Mouse (Mus musculus) urinary bladder, postnatal 36 days (tissue): ENCODE data around the gene Relch.
"Not testable (repeated sequence)": the region's sequence is repeated elsewhere in the genome, so short reads cannot be mapped to it uniquely, and the experiment has no call there.

ENCODE experiments used
- DNase-seq, 2 experiments: peaks; one replicate each; pipeline ENCODE4 v3.0.0; 2022; ENCODE audit warnings: low spot score in 2 of 2, mixed read lengths in 1 of 2

Relch gene

DNA sequence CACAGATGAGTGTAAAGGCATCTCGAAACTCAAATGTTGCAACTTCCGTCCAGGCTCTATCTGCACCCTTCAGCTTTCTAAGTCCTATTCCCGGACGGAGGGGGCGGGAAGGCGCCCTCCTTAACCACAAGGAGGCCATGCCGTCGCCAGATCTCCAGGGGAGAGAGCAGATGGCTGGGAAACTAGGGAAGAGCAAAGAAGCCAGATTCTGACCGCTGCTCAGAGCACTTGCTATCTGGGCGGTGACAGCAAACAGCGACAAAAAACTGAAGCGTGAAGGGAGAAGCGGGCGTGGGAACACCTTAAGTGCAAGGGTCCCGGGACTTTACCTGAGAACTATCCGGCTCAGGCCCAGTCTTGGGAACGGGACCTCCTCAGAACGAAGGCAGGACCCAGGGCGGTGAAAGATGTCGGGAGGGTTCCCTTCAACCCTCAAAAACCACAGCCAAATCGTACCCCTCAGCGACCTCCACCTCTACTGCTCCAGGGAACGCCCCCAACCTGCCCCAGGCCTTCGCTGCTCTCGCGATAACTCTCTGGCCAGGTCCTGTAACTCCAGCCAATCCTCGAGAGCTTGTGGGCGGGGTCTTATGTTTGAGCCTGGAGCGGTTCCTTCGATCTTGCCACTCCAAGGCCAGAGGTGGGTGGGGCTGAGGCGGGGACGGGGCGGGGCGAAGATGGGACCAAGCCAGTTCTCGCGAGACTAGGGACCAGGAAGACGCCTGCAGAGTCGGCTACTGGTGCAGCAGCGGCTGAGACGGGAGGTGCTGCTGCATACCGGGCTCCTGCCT, at the start of gene Relch, which contains the start of gene Pign:
Gene Relch (plus strand): TSS at position 691 of the 791 bp plus-strand sequence.
Gene Pign (minus strand): TSS at position 507 of the 791 bp plus-strand sequence.
- DNase-seq: peak; percentile 92 to 98

GRCm38 (mm10) chr1:105630481-105630880, 33.2 kb upstream of the Relch start:
- DNase-seq: no peak

GRCm38 (mm10) chr1:105644093-105644492, 19.6 kb upstream of the Relch start:
- DNase-seq: no peak

DNA sequence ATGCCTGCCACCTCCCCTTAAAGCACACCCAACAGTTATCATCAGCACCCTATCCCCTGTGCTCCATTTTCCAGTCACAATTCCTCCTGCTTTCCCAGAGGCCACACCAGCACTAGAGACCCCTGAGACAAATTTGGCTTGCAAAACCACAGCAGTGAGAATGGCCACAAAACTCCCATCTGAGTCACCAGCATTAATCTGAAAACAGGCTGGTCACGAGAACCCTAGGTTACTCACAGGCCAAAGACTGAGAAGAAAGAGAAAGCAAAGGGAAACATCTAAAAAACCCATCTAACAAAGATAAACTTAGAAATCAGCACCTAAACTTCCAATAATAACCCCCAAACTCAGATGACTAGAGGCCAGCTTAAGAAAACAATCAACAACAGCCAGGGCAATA, 13.0 kb upstream of the Relch start:
- DNase-seq: no peak

- DNase-seq: no peak
Measured at GRCm38 (mm10) chr1:105653981-105654380, 9.7 kb upstream of the Relch start.

DNA sequence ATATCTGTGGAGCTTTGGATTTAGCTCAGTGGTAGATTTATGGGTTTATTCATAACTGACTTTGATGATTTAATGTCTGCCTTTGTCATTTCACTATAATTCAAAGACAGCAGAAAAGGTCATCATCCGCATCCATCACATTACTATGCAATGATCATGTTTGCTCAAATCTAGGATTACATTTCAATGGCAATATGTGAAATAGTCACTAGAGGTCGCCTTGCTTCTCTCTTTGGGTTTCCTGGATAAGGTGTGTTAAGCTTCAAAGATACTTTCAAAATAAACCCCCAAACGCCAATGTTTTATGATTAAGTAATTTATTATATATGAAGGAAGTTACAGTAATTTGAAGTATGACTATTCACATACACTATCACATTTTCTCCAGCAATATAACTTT, 3.6 kb upstream of the Relch start:
- no peak for DNase-seq

DNA sequence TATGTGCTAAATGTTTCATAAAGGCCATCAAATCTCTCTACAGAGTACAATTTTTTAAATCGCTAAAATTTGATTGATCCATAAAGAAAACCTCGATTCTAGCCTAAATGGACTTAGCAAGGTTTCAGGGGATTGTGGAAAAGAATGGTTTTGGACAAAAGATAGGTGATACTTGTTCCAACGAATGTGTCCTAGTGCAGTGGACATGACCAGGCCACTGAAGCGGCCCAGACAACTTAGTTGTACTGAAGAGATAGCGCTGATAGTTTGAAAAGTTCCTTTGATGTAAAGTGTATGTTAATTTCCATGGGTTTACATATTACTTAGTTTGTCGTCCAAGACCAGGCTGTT, 866 bp upstream of the Relch start:
- no peak for DNase-seq

GRCm38 (mm10) chr1:105663962-105664812, 526 bp downstream of the Relch start:
- no peak for DNase-seq

- DNase-seq: no peak
Measured at GRCm38 (mm10) chr1:105669700-105670099, 6.0 kb downstream of the Relch start.

DNA sequence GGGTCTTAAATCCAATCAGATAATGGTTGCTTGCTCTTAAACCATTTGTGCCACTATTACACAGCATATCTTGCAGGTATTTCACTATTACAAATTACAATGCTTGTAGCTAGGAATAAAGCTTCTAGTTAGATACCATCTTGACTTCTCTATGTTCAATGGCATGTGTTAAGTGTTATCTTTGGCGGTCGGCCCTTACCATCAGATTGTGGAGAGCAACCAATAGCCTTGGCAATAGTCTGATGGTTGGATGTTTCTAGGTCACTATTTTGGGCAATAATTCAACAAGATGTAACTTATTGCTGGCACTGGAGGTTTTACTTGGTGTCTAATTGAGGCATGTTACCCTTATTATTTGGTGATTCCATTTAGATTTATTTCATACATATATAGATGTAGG, 11.1 kb downstream of the Relch start:
- no peak for DNase-seq

DNA sequence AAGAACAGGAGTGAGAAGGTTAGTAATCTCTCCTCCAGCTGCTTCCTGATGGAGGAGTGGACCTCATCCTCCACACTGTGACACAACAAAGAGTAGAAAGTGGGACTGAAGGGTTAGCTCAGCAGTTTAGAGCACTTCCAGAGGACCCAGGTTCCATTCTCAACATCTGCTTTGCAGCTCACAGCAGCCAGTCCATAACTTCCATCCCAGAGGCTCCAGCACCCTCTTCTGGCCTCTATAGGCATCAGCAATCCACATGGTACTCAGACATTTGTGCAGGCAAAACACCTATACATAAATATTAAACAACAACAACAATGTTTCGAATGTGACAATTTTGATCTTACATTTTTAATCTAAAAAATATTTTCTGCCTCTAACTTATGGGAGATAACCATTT, 16.9 kb downstream of the Relch start:
- DNase-seq: no peak

- DNase-seq: no peak
Measured at GRCm38 (mm10) chr1:105685501-105685900, 21.8 kb downstream of the Relch start.

DNA sequence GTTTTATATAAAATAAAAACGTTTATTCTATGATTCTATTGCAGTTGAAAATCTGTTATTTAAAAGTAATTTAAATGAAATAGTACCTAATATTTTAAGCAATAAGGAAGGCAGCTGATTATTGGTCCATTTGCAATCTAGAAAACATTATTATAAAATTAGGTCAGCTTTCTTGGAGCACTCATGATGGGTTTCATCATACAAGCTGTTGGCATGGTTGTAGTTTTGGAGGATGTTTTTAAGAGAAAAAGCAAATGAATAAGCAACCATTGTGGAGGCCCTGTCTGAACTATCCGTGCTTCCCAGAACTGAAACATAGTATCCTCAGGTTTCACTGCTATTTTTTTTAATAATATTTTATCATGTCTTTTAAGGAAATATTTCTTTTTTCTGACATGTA, 31.9 kb downstream of the Relch start:
- no peak for DNase-seq

GRCm38 (mm10) chr1:105700984-105701530, 37.4 kb downstream of the Relch start:
- DNase-seq: no peak

GRCm38 (mm10) chr1:105709415-105709814, 45.8 kb downstream of the Relch start:
- no peak for DNase-seq

DNA sequence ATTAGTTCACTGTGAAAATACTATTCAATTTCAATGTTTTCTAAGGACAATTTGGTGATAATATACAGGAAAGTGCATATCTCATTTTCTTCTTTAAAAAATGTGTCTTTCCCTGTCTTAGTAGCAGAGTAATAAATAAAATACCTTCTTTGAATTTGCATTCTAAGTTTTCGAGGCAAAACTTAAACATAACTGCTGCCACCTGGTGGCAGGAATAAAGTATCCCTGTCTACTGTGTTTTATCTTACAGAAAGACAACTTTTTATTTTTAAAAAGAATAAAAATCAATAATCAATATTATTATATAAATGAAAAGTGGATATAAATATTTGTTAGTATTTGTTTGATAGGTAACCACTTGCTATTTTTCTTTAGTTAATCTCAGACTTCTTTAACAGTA, 47.6 kb downstream of the Relch start:
- DNase-seq: peak in 1 of 2 experiments; percentile 3

DNA sequence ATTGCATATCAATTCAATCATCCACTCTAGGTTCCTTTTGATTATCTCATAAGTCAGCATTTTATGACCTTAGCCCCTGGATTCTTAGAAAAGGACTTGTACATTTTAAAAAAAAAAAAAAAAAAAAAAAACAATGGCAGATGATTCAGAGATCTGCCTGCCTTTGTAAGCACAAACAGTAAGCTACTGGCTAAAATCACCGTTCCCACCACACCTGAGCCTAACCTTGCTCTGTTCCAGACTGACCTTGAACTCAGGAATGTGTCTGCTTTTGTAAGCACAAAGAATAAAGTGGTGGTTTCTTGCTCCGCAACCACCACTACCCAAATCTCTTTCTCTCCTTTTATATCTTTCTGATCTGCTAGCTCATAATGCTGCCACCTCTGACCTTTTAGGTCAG, 49.2 kb downstream of the Relch start:
- DNase-seq: no peak

- DNase-seq: peak in 1 of 2 experiments; percentile 19
Measured at GRCm38 (mm10) chr1:105718358-105718757, 54.7 kb downstream of the Relch start.

- not testable (repeated sequence) for DNase-seq
Measured at GRCm38 (mm10) chr1:105729246-105729645, 65.6 kb downstream of the Relch start.

- DNase-seq: no peak
Measured at GRCm38 (mm10) chr1:105735318-105735717, 71.7 kb downstream of the Relch start.

DNA sequence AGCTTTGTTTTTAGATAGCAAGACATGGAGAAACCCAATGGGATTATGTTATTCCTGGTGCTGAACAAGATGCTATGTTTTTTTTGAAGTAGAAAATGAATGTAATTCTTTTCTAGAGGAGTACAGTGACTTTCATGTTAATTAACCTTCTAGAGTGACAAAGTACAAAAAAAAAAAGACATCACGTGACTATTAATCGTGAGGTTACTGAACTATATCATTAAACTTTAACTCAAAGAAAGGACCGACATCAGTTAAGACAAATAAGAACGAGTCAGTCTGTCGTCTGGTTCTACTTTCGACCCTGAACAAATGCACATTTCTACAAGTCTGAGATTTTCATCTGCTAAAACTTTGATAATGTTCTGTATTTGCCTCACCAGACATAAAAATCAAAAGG, 74.7 kb downstream of the Relch start:
- no peak for DNase-seq

- no peak for DNase-seq
Measured at GRCm38 (mm10) chr1:105739493-105739892, 75.8 kb downstream of the Relch start.

- no peak for DNase-seq
Measured at GRCm38 (mm10) chr1:105742481-105742880, 78.8 kb downstream of the Relch start.
